Mouse (Mus musculus) midbrain, postnatal 0 days (tissue): ENCODE results near the gene Dhx30. TPM values are rescaled to one million over a fixed set of nuclear protein-coding genes. Genes with fewer than 3 reads are reported as not detected.
"Not testable (repeated sequence)": the region's sequence is repeated elsewhere in the genome, so short reads cannot be mapped to it uniquely, and the experiment has no call there.

Experiments used
- ATAC-seq: fragments of 200-750 bp; cut with Nextera tagmentation; 2 replicates; pipeline ENCODE4 v1.8.0; 2017; ENCODE audit warnings: moderate number of reproducible peaks, mild to moderate bottlenecking, moderate TSS enrichment, moderate library complexity; ENCODE audit not compliant: low FRiP score
- DNase-seq: peaks from one replicate; pipeline ENCODE4 v3.0.0-alpha.2; 2015; ENCODE audit warnings: low spot score
- H3K27ac ChIP-seq: fragments of 300-500 bp; sonication (generic); 2 replicates; pipeline ENCODE4 v1.5.1; 2014; ENCODE audit warnings: low read depth, mild to moderate bottlenecking, low read length, mixed read lengths
- H3K27me3 ChIP-seq: fragments of 300-500 bp; sonication (generic); 2 replicates; pipeline ENCODE4 v1.6.1; 2014; ENCODE audit warnings: low read length, control low read depth, mixed read lengths; ENCODE audit not compliant: insufficient read depth
- H3K36me3 ChIP-seq: fragments of 300-500 bp; sonication (generic); 2 replicates; pipeline ENCODE4 v1.6.1; 2014; ENCODE audit warnings: low read length, control low read depth, mixed read lengths; ENCODE audit not compliant: insufficient read depth
- H3K4me1 ChIP-seq: fragments of 300-500 bp; sonication (generic); 2 replicates; pipeline ENCODE4 v1.6.1; 2014; ENCODE audit warnings: mild to moderate bottlenecking, control low read depth, antibody characterized with exemption, low read length, mixed read lengths; ENCODE audit not compliant: insufficient read depth
- H3K4me2 ChIP-seq: fragments of 300-500 bp; sonication (generic); 2 replicates; pipeline ENCODE4 v1.6.1; 2014; ENCODE audit warnings: low read depth, mild to moderate bottlenecking, low read length, mixed read lengths; ENCODE audit not compliant: poor library complexity, severe bottlenecking
- H3K4me3 ChIP-seq: fragments of 300-500 bp; sonication (generic); 2 replicates; pipeline ENCODE4 v1.5.1; 2014; ENCODE audit warnings: low read depth, mild to moderate bottlenecking, low read length, moderate library complexity
- H3K9ac ChIP-seq: fragments of 300-500 bp; sonication (generic); replicated peaks from 2 replicates; pipeline ENCODE4 v1.6.1; 2014; ENCODE audit warnings: mild to moderate bottlenecking, low read length, moderate library complexity, mixed read lengths; ENCODE audit not compliant: poor library complexity, severe bottlenecking
- H3K9me3 ChIP-seq: fragments of 300-500 bp; sonication (generic); 2 replicates; pipeline ENCODE4 v1.6.1; 2016; ENCODE audit warnings: low read length, control low read depth
- CTCF ChIP-seq: IDR thresholded peaks from 2 replicates; pipeline ENCODE4 v1.5.1; 2016; ENCODE audit warnings: antibody characterized with exemption, mild to moderate bottlenecking
- WGBS: fragments of 180-500 bp; shearing (Covaris S2); extraction: QIAGEN DNeasy Blood & Tissue Kit; methylation state at CpG from one replicate; pipeline ENCODE4 v1.1.7; 2014; 5-methylcytosine and 5-hydroxymethylcytosine counted together
- polyA plus RNA-seq: library from polyadenylated mRNA; unstranded; fragments of >200 nt; fragmentation: Nextera tagmentation; extraction: Ambion mirVana; gene quantifications from 2 replicates; pipeline ENCODE4 v1.2.1, GENCODE M21; 2015
- total RNA-seq: library from RNA; depleted of rRNA; stranded (reverse); fragments of >200 nt; gene quantifications from 2 replicates; pipeline ENCODE4 v1.2.3, GENCODE M21; 2014

The Dhx30 gene
- total and polyA plus RNA-seq, 2 experiments from 2014 or later, result 129 to 145 TPM

- Histone ChIP-seq H3K27me3 (no peaks in the 10 kb centered on the region), H3K36me3 (no peaks in the 10 kb centered on the region), H3K4me1 (peaks cover 8% of the 10 kb centered on the region; the same call in 1 of the 2 replicates), H3K4me2 (peak overlapping the region; percentile 67), H3K4me3 (peak overlapping the region; percentile 86), H3K9ac (peak overlapping the region; percentile 84), H3K27ac (peak overlapping the region; percentile 90), H3K9me3 (no peaks in the 10 kb centered on the region)
- ATAC-seq, result no peak
- 33% methylated on average over 10 of the region's 10 CpGs for WGBS
- TF ChIP-seq CTCF, result no peak
- DNase-seq, result no peak
Observed at GRCm38 (mm10) chr9:110130896-110131524, 13.4 kb upstream of the Dhx30 start.

GRCm38 (mm10) chr9:110124008-110124540 lies 6.4 kb upstream of the Dhx30 start:
- DNase-seq, H3K9me3 ChIP-seq, H3K4me3 ChIP-seq, H3K4me2 ChIP-seq, H3K4me1 ChIP-seq, H3K36me3 ChIP-seq, ATAC-seq, H3K27me3 ChIP-seq, H3K9ac ChIP-seq, H3K27ac ChIP-seq: not testable (repeated sequence)
- 0 out of 2 replicates have a peak, but pooled peaks have one; percentile 20 for TF ChIP-seq CTCF
- WGBS, result 76% methylated on average over 2 of the region's 2 CpGs

- H3K27me3 ChIP-seq, result no peaks in the 10 kb centered on the region
- ATAC-seq (no peak), DNase-seq (no peak)
- H3K4me2 ChIP-seq, result no peak overlapping the region
- H3K4me3 ChIP-seq, result no peak overlapping the region
- 88% methylated on average over 2 of the region's 2 CpGs for WGBS
- 0 out of 2 replicates have a peak, but pooled peaks cover 2% of the 10 kb centered on the region for H3K36me3 ChIP-seq
- H3K4me1 ChIP-seq, result peaks cover 5% of the 10 kb centered on the region
- no peak for TF ChIP-seq CTCF
- H3K9ac ChIP-seq, result no peak overlapping the region
- no peak overlapping the region for H3K27ac ChIP-seq
- no peaks in the 10 kb centered on the region for H3K9me3 ChIP-seq
Observed at GRCm38 (mm10) chr9:110123322-110123721, 5.7 kb upstream of the Dhx30 start.

- Histone ChIP-seq H3K9me3 (no peaks in the 10 kb centered on the region), H3K4me3 (no peak overlapping the region), H3K9ac (no peak overlapping the region), H3K36me3 (0 out of 2 replicates have a peak, but pooled peaks cover 2% of the 10 kb centered on the region), H3K27me3 (no peaks in the 10 kb centered on the region), H3K27ac (no peak overlapping the region), H3K4me1 (peaks cover 6% of the 10 kb centered on the region), H3K4me2 (no peak overlapping the region)
- ATAC-seq, result no peak
- WGBS, result 82% methylated on average over 4 of the region's 4 CpGs
- no peak for TF ChIP-seq CTCF
- DNase-seq, result no peak
Observed at GRCm38 (mm10) chr9:110121424-110121823, 3.8 kb upstream of the Dhx30 start.

- Histone ChIP-seq H3K9ac (peak overlapping the region; percentile 99), H3K9me3 (no peaks in the 10 kb centered on the region), H3K4me1 (peaks cover 6% of the 10 kb centered on the region), H3K36me3 (peaks cover 4% of the 10 kb centered on the region; the same call in 1 of the 2 replicates), H3K27ac (peak overlapping the region; percentile 98), H3K4me3 (peak overlapping the region; percentile 95), H3K27me3 (no peaks in the 10 kb centered on the region), H3K4me2 (peak overlapping the region; percentile 67)
- WGBS, result 37% methylated on average over 1 of the region's 1 CpGs
- DNase-seq (no peak), ATAC-seq (no peak)
- TF ChIP-seq CTCF, result no peak
Observed at GRCm38 (mm10) chr9:110118249-110118648, 619 bp upstream of the Dhx30 start.
